Mouse (Mus musculus) limb, embryonic 12.5 days (tissue): ENCODE data around the gene Gtpbp3. TPM values are rescaled to one million over a fixed set of nuclear protein-coding genes. Genes with fewer than 3 reads are reported as not detected.

Source experiments
- ATAC-seq: fragments of 200-750 bp; cut with Nextera tagmentation; 2 replicates; pipeline ENCODE4 v1.8.0; 2017; ENCODE audit warnings: low read depth, moderate TSS enrichment; ENCODE audit not compliant: insufficient number of reproducible peaks, insufficient read depth, low FRiP score, low TSS enrichment
- H3K27ac ChIP-seq: fragments of 300-500 bp; sonication (generic); 2 replicates; pipeline ENCODE4 v1.5.1; 2016; ENCODE audit warnings: mild to moderate bottlenecking, moderate library complexity
- H3K27me3 ChIP-seq: fragments of 300-500 bp; sonication (generic); 2 replicates; pipeline ENCODE4 v1.6.1; 2016; ENCODE audit warnings: mild to moderate bottlenecking, moderate library complexity
- H3K36me3 ChIP-seq: fragments of 300-500 bp; sonication (generic); 2 replicates; pipeline ENCODE4 v1.6.1; 2016; ENCODE audit warnings: mild to moderate bottlenecking, moderate library complexity
- H3K4me1 ChIP-seq: fragments of 300-500 bp; sonication (generic); replicated peaks from 2 replicates; pipeline ENCODE4 v1.6.1; 2016
- H3K4me2 ChIP-seq: fragments of 300-500 bp; sonication (generic); 2 replicates; pipeline ENCODE4 v1.6.1; 2016; ENCODE audit warnings: mild to moderate bottlenecking, moderate library complexity
- H3K4me3 ChIP-seq: fragments of 300-500 bp; sonication (generic); replicated peaks from 2 replicates; pipeline ENCODE4 v1.5.1; 2016; ENCODE audit warnings: mild to moderate bottlenecking
- H3K9ac ChIP-seq: fragments of 300-500 bp; sonication (generic); replicated peaks from 2 replicates; pipeline ENCODE4 v1.6.1; 2016; ENCODE audit warnings: mild to moderate bottlenecking, moderate library complexity
- H3K9me3 ChIP-seq: fragments of 300-500 bp; sonication (generic); 2 replicates; pipeline ENCODE4 v1.6.1; 2016; ENCODE audit warnings: mild to moderate bottlenecking, moderate library complexity
- WGBS: fragments of 180-500 bp; shearing (Covaris S2); methylation state at CpG from one replicate; pipeline ENCODE4 v1.1.7; 2016; 5-methylcytosine and 5-hydroxymethylcytosine counted together
- polyA plus RNA-seq: library from polyadenylated mRNA; unstranded; fragments of >200 nt; fragmentation: Nextera tagmentation; extraction: Ambion mirVana; gene quantifications from 2 replicates; pipeline ENCODE4 v1.2.1, GENCODE M21; 2016

Gene Gtpbp3
- polyA plus RNA-seq, 1 experiment from 2014 or later, result 23.2 TPM

DNA sequence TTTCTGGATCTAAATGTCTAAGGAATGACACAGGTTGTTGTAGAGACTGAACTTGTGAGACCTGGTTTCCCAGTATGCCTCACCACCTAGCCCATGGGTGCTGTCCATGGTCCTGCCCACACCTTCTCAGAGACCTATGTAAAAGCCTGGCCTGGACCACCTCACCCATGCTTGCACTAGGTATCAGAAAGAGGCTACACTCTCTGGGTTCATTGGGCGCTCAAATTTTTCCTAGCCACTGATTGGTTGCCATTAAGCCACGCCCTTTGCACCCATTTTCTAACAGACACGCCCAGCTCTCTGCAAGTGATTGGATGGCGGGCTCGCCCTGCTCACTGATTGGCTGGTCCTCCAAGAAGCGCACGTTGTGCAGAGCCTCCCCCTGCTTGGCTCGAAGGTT, 4.0 kb upstream of the Gtpbp3 start:
- 0 out of 2 replicates have a peak, but pooled peaks cover 3% of the 10 kb centered on the region for H3K27me3 ChIP-seq
- H3K4me2 ChIP-seq, result 0 out of 2 replicates have a peak overlapping the region, but pooled peaks have one; percentile 84
- ATAC-seq, result no peak
- peaks cover 16% of the 10 kb centered on the region for H3K4me1 ChIP-seq
- peaks cover 53% of the 10 kb centered on the region for H3K36me3 ChIP-seq
- H3K4me3 ChIP-seq, result 0 out of 2 replicates have a peak overlapping the region, but pooled peaks have one; percentile 83
- 44% methylated on average over 8 of the region's 8 CpGs for WGBS
- no peak overlapping the region for H3K27ac ChIP-seq
- H3K9me3 ChIP-seq, result no peaks in the 10 kb centered on the region
- H3K9ac ChIP-seq, result no peak overlapping the region

DNA sequence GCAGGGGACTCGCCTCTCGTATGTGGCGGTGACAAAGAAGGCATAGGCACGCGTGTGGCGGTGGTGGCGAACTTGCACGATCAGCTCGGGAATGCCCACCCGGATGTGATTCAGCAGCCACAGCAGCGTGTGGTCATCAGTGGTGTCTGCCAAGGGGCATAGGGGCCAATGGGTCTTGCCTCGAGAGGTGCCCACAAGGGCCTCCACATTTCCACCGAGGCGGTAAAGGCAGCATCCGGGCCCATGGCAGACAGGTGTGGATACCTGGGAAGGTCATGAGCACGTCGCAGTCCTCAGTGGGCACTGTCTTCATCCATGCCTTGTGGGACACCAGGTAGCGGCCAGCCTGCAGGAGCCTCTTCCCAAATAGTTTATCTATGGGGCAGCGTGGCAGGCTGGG, 3.2 kb upstream of the Gtpbp3 start:
- no peak for ATAC-seq
- H3K9me3 ChIP-seq, result no peaks in the 10 kb centered on the region
- peaks cover 24% of the 10 kb centered on the region for H3K4me1 ChIP-seq
- H3K27ac ChIP-seq, result no peak overlapping the region
- 0 out of 2 replicates have a peak, but pooled peaks cover 3% of the 10 kb centered on the region for H3K27me3 ChIP-seq
- H3K4me2 ChIP-seq, result peak overlapping the region; percentile 84
- 95% methylated on average over 19 of the region's 19 CpGs for WGBS
- H3K36me3 ChIP-seq, result peaks cover 45% of the 10 kb centered on the region
- peak overlapping the region; percentile 83 for H3K4me3 ChIP-seq
- no peak overlapping the region for H3K9ac ChIP-seq

DNA sequence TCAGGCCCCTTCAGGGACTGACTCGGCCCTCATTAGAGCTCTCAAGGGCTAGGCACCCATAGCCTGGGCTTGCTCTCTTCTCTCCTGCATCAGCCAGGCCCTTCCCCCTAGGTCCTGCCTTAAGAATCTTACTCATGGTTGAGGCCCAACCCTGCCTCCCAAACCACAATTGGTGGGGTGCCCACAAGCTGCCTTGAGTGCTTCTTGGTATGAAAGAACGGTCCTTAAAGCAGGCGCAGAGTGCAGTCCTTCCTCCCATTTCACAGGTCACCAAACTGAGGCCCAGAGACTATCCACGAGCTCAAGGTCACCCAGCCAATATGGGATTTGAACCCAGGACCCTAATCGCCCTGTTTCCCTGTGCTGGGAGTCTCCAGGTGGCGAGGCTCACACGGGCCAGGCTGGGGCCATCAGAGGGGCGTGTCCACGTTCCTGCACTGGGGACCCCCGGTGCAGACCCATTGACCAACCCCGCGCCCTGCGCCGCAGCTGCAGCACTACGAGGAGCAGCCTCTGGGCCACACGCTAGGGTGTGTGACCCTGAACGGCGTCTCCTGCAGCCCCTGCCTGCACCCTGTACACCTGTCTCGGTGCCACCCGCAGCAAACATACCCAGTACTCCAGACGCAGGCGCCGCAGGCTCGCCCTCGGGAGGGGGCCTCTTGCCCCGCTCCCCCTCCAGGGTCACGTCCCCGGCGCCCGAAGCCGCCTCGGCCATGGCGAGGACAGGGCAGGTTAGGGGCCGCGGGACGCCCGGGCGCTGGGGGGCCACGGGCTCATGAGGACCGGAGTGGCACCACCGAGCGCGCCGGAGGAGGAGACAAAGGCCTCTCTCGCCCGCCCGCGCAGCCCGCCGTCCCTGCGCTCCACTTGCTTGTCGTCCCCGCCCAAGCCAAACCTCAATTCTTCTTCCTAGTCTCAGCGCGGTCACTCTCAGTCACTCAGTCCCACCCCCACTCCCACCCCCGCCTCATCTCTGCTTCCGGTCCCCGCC, 2.5 kb upstream of the Gtpbp3 start, which contains the start of gene Ano8:
Gene Ano8 (minus strand): TSS at position 822 of the 994 bp plus-strand sequence.
- ATAC-seq, result peak; percentile 46
- 7% methylated on average over 47 of the region's 58 CpGs for WGBS
- Histone ChIP-seq H3K4me2 (peak within 1 kb of the TSS; percentile 84), H3K9me3 (no peaks in the 10 kb centered on the region), H3K4me1 (peaks cover 28% of the 10 kb centered on the region), H3K27me3 (0 out of 2 replicates have a peak, but pooled peaks cover 3% of the 10 kb centered on the region), H3K9ac (peak within 1 kb of the TSS; percentile 90), H3K4me3 (peak within 1 kb of the TSS; percentile 83), H3K27ac (peak within 1 kb of the TSS; percentile 81), H3K36me3 (peaks cover 45% of the 10 kb centered on the region)

DNA sequence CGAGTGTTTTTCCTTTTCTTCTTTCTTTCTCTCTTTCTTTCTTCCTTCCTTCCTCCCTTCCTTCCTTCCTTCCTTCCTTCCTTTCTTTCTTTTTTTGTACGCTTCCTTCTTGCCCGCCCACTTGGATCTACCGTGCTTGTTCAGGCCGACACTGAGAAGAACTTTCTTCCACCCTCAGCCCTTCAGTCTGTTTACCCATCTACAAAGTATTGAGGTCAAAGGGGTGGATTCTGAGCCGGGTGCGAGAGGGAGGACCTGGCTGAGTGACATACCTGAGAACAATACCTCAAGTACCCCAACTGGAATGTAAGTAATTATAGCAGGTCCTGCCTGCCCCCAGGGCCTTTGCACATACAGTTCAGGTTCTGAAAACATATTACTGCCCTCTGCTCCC, 1.8 kb upstream of the Gtpbp3 start:
- H3K9me3 ChIP-seq, result no peaks in the 10 kb centered on the region
- H3K9ac ChIP-seq, result no peak overlapping the region; the same call in 1 of the 2 replicates
- H3K4me2 ChIP-seq, result peak overlapping the region; percentile 84
- H3K4me1 ChIP-seq, result peaks cover 28% of the 10 kb centered on the region
- H3K27me3 ChIP-seq, result no peaks in the 10 kb centered on the region
- H3K27ac ChIP-seq, result peak overlapping the region; percentile 81
- 22% methylated on average over 7 of the region's 7 CpGs for WGBS
- no peak for ATAC-seq
- H3K4me3 ChIP-seq, result peak overlapping the region; percentile 83
- H3K36me3 ChIP-seq, result peaks cover 45% of the 10 kb centered on the region

DNA sequence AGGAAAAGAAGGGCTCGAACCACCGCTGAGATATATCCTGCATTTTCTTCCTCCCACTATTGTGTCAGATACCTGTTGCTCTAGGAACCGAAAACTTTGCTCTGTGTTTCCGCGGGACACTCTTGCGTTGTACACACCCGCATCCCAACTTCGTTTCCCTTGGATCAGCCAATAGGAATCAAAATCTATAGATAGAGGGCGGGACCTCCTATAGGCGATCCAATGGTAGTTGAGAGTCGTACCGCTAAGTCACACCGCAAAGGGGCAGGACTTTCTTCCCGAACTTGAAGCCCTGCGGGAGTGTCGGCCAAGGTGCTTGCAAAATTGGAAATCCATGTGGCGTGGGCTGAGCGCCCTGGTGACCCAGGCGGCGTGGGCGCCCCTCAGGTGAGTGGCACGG, 551 bp downstream of the Gtpbp3 start:
- Histone ChIP-seq H3K27ac (peak overlapping the region; percentile 93), H3K27me3 (no peaks in the 10 kb centered on the region), H3K36me3 (peaks cover 45% of the 10 kb centered on the region), H3K4me2 (peak overlapping the region; percentile 99), H3K9me3 (no peaks in the 10 kb centered on the region), H3K9ac (peak overlapping the region; percentile 83), H3K4me3 (peak overlapping the region; percentile 71), H3K4me1 (peaks cover 28% of the 10 kb centered on the region)
- 0% methylated on average over 22 of the region's 22 CpGs for WGBS
- ATAC-seq, result peak; percentile 46

DNA sequence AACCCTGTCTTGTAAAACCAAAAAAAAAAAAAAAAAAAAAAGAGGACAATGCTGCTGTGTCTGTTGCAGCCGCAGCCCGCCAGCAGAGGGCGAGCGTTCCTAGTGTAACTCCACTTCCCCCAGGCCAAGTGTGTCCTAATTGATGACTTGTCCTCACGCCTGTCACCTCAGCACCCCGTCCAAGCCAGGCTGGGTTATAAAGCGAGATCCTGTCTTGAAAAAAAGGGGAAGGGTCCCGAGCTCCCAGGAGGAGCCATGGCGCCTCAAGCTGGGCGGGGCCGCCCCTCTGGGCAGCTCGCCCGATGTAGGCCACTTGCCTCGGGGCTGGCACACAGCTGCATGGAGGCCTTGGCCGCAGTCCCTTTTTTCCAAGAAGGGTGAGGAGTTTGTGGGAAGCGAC, 7.1 kb downstream of the Gtpbp3 start:
- WGBS, result 23% methylated on average over 16 of the region's 16 CpGs
- no peak overlapping the region for H3K27ac ChIP-seq
- H3K27me3 ChIP-seq, result no peaks in the 10 kb centered on the region
- H3K4me3 ChIP-seq, result no peak overlapping the region
- no peak overlapping the region for H3K4me2 ChIP-seq
- peak; percentile 61 for ATAC-seq
- peaks cover 40% of the 10 kb centered on the region for H3K36me3 ChIP-seq
- no peaks in the 10 kb centered on the region for H3K9me3 ChIP-seq
- peaks cover 28% of the 10 kb centered on the region for H3K4me1 ChIP-seq
- H3K9ac ChIP-seq, result no peak overlapping the region

DNA sequence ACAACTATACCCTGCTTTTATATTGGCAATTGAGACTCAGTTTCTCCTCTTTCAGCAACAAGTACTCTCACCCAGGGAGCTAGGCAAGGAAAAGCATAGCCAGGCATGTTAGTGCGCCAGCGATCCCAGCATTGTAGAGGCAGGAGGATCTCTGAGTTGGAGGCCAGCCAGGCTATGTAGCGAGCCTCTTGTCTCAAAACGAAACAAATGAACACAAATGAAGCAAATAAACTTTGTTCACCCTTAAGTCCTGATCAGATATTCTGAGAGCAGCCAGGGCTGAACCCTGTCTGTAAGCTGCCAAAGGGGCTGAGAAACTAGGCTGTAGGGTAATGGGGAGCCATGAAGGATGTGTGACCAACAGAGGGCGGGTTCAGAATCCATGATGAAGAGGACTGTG, 7.9 kb downstream of the Gtpbp3 start:
- no peak for ATAC-seq
- 92% methylated on average over 5 of the region's 5 CpGs for WGBS
- Histone ChIP-seq H3K27me3 (no peaks in the 10 kb centered on the region), H3K9me3 (no peaks in the 10 kb centered on the region), H3K4me1 (peaks cover 27% of the 10 kb centered on the region), H3K4me3 (no peak overlapping the region), H3K9ac (no peak overlapping the region), H3K27ac (no peak overlapping the region), H3K4me2 (no peak overlapping the region), H3K36me3 (peaks cover 33% of the 10 kb centered on the region)

DNA sequence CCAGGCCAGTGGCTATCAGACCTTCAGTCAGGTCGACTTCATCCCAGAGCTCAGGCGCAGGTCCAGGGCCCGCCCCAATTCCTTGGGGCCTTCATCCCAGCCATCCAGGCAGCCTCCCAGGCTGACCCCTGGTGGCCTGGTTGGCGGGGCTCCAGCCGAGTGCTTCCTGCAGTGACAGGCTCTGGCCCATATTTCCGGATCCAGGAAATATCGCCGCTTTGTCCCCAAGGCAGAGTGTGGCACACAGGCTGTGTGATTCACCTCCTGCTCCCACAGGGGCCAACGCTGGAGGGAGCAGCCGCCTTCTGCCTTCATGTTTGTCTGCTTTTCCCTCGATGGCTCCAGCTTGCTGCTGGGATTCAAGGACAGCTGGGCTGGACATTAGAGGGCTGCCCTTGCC, 8.6 kb downstream of the Gtpbp3 start:
- no peak overlapping the region for H3K4me2 ChIP-seq
- H3K9me3 ChIP-seq, result no peaks in the 10 kb centered on the region
- H3K27ac ChIP-seq, result no peak overlapping the region
- no peaks in the 10 kb centered on the region for H3K27me3 ChIP-seq
- peaks cover 26% of the 10 kb centered on the region for H3K36me3 ChIP-seq
- H3K9ac ChIP-seq, result no peak overlapping the region
- ATAC-seq, result no peak
- WGBS, result 33% methylated on average over 11 of the region's 11 CpGs
- H3K4me3 ChIP-seq, result no peak overlapping the region
- H3K4me1 ChIP-seq, result peaks cover 27% of the 10 kb centered on the region

DNA sequence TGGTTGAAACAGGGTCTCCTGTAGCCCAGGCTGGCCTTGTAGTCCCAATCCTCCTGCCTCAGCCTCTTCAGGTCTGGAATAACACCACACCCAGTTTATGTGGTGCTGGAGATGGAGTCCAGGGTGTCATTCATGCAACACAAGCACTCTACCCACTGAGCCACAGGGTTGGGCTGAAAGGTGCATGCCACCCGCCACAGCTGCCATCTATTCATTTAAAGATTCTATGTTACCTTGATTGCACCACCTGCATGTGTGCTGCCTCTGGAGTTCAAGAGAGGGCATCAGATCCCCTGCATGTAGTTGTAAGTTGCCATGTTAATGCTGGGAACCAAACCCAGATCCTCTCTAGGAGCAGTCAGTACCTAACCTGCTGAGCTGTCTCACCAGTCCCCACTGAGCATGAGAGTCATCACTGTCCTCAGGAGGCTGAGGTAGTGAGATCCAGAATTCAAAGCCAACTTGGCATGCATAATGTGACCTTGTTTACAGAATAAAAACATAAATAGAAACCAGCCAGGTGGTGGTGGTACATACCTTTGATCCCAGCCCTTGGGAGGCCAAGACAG, 9.3 kb downstream of the Gtpbp3 start:
- no peak for ATAC-seq
- H3K36me3 ChIP-seq, result peaks cover 19% of the 10 kb centered on the region
- WGBS, result 80% methylated on average over 1 of the region's 1 CpGs
- H3K27me3 ChIP-seq, result no peaks in the 10 kb centered on the region
- no peak overlapping the region for H3K4me2 ChIP-seq
- no peaks in the 10 kb centered on the region for H3K9me3 ChIP-seq
- peaks cover 27% of the 10 kb centered on the region for H3K4me1 ChIP-seq
- no peak overlapping the region; the same call in 1 of the 2 replicates for H3K9ac ChIP-seq
- no peak overlapping the region for H3K27ac ChIP-seq
- H3K4me3 ChIP-seq, result no peak overlapping the region

DNA sequence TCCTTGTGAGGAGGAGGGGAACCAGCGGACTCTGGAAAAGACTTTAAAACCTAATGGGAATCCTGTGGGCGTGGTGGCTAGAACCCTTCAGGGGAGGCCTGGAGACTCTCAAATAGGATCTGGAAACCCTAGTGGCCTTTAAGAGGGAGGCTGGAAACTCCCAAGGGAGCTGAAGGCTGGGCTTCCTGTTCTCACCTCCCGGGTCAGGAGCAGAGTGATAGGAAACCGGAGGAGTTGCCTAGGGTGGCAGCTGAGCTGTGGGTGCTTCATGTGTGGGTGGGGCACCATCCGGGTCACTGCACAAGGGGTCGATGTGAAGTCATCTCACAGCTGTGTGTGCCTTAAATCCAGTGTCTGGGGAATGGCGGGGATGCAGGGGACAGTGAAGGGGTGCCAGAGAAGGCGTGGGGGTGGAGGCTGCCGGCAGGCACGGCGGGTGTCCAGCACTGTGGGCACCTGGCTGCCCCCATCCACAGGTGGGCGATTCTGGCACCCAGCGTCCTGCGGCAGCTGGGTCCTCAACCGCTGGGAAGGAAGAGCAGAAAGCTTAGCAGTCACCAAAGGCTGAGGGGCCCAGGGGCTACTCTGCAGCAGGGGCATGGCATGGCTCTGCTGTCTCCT, 10.1 kb downstream of the Gtpbp3 start:
- Histone ChIP-seq H3K9me3 (no peaks in the 10 kb centered on the region), H3K36me3 (peaks cover 11% of the 10 kb centered on the region; the same call in 1 of the 2 replicates), H3K27me3 (no peaks in the 10 kb centered on the region), H3K9ac (0 out of 2 replicates have a peak overlapping the region, but pooled peaks have one; percentile 23), H3K4me2 (peak overlapping the region; percentile 38), H3K27ac (peak overlapping the region; percentile 74), H3K4me3 (no peak overlapping the region), H3K4me1 (peaks cover 27% of the 10 kb centered on the region)
- WGBS, result 19% methylated on average over 15 of the region's 15 CpGs
- no peak for ATAC-seq
